Mouse (Mus musculus): ENCODE results near the gene Itpk1.

The Itpk1 gene

DNA sequence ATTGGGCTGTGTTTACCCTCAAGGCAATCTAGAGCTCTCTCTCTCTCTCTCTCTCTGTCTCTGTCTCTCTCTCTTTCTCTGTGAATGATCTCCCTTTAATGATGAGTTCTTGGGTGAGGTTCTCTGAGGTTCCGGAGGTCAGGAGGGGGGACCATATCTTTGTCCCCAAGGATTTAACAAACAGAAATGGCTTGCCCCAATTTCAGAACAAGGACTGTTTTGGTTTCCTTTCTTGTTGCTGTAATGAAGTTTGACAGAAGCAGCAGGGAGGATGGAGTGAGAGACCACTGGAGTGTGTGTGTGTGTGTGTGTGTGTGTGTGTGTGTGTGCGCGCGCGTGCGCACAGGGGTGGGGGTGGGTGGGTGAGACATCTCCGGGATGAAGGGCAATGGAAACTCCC is 163.6 kb downstream of the Itpk1 start:
- no peak for DNase-seq

DNA sequence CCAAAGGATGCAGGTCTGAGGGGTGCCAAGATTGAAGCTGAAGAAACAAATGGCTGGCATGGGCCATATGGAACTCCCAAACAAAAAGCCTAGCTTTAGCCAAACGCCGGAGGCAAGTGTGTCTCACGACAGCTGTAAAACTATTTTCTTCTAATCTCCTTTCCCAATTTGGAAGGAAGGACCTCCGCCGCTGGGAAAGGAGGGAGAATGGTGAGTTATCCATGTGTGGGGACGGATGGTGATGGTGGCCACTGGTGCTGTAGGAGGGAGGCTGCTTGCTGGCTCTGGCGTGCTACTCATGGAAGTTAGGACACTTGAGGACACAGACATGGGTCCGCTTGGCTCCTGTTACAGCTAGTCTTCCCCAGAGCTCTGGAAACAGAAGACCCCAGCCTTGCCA is 164.5 kb downstream of the Itpk1 start:
- DNase-seq = no peak

- DNase-seq = no peak
These were observed 168.9 kb downstream of the Itpk1 start for GRCm38 (mm10) chr12:102535796-102536195.

- DNase-seq = no peak
These were observed 176.7 kb downstream of the Itpk1 start for GRCm38 (mm10) chr12:102527989-102528388.

DNA sequence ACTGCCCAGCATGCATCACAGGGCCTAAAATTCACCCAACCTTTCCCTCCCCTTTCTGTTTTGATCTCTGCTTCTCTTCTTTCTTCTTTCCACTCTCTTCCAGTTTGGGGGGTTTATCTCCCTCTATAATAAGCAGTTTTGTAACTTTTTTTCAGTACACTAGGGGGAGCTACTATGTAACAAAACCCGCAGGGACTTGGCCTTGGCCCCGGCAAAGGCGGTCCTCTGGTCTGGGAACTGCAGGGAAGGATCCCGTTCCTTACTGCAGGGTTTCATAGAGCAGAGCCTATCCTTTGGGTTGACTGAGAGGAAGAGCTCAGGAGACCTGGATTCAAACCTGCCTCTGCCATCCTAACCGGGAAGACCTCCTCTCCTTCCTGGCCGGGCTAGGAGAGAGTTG is 180.0 kb downstream of the Itpk1 start:
- DNase-seq = no peak

- no peak for DNase-seq
These were observed 180.5 kb downstream of the Itpk1 start for GRCm38 (mm10) chr12:102524216-102524615.

DNA sequence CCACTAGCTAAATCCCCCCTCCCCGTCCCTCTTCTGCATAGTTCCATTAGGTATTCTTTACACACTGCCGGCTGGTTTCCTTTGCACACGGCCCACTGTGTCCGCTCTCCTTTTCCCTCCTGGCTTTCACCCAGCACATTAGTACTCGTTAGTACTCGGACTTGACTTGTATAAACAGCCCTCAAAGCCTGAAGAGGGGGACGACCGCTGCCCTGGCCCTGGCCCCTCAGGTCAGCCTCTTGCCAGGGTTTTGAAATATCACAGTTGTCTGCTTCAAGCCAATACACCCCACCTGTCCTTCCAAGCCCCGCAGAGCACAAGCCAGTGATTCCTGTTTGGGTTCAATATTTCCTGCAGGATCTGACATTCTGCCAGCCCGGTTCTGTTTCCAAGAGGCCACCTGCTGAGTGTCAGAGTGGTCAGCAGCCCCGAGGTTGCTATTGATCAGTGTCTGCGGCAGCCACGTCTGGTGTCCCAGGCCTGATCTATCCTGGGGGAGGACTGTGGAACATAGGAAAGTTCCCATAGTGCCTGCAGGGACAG is 182.9 kb downstream of the Itpk1 start:
- no peak for DNase-seq

DNA sequence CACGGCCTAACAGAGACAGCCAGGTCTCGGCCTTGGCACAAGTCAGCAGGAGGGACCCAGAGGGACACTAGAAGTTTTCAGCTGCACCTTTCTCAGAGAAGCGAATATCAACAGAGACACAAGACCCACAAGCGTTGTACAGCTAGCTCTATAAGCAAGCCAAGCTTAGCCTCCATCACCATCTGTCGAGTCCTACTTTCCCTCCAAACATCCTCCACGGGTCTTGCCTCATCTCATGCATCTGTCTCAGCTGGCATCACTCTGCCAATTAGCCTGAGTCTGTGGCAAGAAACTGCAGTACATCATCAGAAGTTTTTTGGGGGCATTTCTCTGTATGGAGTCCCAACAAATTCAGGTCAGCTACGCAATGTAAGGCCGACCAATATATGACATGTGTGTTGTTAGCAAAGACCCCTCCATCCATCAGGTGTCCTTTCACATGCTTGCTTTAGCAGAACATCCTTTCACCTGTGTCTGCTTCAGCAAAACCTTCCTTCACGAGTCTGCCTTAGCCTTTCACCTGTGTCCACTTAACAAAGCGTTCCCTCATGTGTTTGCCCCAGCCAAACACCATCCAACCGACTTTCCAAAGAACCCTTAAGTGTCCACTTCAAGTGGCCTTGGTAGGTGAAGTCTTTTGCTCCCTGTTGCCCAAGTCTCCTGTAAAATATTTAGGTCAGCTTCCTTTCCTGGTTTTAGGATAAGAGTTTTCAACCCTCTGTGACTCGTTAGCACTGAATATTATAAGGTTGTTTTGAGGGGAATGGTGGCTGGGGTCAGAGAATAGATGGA is 184.6 kb downstream of the Itpk1 start:
- DNase-seq = no peak
